Mouse (Mus musculus) left cerebral cortex, postnatal 4 days (tissue): ENCODE measurements around the gene Spns2. TPM values are rescaled to one million over a fixed set of nuclear protein-coding genes. Genes with fewer than 3 reads are reported as not detected.
A peak's percentile ranks its signal among the peaks of the same experiment; 100 is the strongest.
"Not testable (repeated sequence)": the region's sequence is repeated elsewhere in the genome, so short reads cannot be mapped to it uniquely, and the experiment has no call there.

Source experiments
- DNase-seq: peaks from one replicate; pipeline ENCODE4 v3.0.0-alpha.2; 2022
- intact Hi-C: fragments of 180-260 bp; cut with DNase I; formaldehyde crosslinking; loops from one replicate; pipeline ENCODE4 v1.15.1; 2025
- total RNA-seq, 2 experiments: library from RNA; stranded (reverse); gene quantifications; 2 replicates each; pipeline ENCODE4 v1.2.3; 2021

Gene Spns2
- total RNA-seq, 2 experiments from 2014 or later = 36.5 to 37.0 TPM

DNA sequence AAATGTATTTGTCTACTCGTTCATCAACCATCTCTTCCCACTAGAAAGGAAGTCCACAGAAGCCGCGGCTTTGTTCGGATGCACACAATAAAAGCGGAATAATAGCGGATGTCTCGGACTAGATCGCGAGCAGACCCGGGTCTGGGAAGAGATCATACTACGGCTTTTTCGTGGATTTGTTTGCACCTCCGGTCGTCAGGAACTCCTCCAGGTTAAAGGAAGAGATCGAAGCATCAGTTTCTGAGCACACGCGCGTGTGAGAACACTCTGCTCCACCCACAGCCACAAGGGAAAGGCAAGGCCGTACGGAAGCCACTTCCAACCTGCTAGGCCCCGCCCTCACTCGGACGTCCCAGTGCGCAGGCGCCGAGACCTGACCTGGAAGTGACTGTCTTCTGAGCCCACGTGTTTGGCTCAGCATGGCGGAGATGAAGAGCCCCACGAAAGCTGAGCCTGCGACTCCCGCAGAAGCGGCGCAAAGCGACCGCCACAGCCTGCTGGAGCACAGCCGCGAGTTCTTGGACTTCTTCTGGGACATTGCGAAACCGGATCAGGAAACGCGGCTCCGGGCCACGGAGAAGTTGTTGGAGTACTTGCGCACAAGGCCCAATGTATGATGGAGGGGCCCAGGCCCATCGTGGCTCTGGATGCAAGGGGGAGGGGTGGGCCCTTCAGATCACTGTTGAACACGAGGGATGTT, 48.6 kb downstream of the Spns2 start, which contains the start of gene Mybbp1a:
TSS of gene Mybbp1a (plus strand) at position 391 of the 700 bp plus-strand sequence.
- DNase-seq = peak; percentile 99
- intact Hi-C loops = no loop called here

- DNase-seq, intact Hi-C loops: not testable (repeated sequence)
These were observed 49.1 kb downstream of the Spns2 start for GRCm38 (mm10) chr11:72440597-72440964.

DNA sequence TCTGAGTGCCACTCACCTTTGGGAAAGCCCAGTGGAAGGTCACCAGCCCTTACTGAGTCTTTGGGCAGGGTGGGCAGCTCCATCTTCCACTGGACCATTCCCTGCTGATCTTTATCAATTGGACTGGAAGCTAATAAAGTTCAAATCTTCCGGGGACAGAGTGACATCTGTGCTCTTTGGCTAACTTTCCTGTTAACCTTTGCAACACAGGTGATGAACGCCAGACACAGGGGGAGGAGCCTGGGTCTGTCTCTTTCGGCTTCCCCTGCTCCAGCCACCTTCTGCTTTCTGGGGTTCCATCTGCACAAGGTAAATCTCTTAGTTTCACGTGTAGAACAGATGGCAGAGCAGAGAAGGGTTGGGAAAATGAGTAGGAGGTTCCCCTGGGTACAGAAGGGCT, 51.3 kb downstream of the Spns2 start:
- intact Hi-C loops = no loop called here
- DNase-seq = no peak

DNA sequence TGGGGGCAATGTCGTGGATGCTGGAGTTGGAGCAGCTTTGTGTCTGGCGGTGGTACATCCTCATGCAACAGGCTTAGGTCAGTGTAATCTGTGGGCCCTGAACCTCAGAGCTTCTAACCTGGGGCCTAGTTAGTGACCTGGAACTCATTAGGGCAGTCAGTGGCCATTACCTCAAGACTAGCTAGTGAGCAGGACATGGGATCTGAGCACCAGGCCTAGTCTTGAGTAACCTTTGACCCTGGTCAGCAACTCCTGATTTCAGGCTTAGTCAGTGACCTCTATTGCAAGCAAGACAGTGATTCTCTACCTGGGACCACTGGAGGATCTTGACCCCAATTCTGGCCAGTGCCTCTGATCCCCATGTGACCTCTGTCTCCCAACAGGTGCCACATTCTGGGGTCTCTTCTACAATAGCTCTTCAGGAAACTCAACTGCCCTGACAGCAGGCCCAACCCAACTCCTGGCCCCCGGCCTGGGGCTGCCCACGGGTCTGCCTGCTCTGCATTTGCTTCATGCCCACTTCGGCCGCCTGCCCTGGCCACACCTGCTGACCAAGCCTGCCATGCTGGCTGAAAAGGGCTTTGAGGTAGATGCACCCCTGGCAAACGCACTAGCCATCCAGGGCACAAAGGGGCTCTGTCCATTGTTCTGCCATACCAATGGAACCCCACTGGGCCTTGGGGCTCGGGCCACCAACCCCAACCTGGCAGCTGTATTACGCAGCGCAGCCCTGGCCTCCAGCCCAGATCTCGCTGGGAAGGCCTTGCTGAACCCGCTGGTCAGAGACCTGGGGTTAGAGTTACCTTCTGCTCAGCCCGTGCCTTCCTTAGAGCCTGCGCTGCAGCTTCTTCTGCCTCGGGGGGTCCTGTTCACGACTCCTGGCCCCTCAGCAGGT, 52.7 kb downstream of the Spns2 start:
- peak; percentile 60 for DNase-seq
- intact Hi-C loops = no loop called here

- intact Hi-C loops = no loop called here
- DNase-seq = peak; percentile 69
These were observed 53.4 kb downstream of the Spns2 start for GRCm38 (mm10) chr11:72436271-72436670.

- no peak for DNase-seq
- intact Hi-C loops = no loop called here
These were observed 54.0 kb downstream of the Spns2 start for GRCm38 (mm10) chr11:72435694-72436045.

DNA sequence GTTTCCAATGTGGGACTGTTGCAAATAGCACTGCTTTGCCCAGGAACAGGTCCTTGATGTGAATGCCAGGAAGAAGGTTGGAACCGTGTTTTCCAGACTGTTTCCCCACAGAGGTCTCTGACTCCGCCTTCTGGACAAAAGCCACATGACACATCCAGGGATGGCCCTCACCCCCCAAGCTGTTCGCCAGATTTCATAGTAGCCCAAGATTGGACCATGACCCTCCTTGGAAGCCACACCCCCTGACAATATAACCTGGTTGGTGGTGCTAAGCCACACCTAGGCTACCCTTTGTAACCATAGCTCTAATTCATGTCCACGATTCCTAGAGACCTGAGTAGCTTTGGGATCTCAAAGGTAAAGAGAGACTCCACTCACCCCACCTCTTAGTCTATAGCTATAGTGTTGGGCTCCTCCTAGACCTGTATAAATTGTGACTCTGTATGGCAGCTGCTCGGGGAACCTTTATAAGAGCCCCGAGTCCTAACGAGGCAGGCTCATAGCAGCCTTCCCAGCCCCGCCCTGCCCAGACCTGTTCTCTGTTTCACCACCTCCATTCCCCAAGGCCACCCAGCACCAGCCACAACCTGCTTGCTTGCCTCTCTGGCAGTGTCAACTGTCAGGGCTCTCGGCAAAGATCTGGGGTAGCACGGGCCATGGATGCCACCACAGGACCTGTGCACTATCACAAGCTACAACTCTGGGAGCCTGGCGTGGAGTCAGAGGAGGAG, 54.6 kb downstream of the Spns2 start, which contains the start of gene Ggt6:
TSS of gene Ggt6 (plus strand) at position 564 of the 731 bp plus-strand sequence.
- intact Hi-C loops = no loop called here
- no peak for DNase-seq

DNA sequence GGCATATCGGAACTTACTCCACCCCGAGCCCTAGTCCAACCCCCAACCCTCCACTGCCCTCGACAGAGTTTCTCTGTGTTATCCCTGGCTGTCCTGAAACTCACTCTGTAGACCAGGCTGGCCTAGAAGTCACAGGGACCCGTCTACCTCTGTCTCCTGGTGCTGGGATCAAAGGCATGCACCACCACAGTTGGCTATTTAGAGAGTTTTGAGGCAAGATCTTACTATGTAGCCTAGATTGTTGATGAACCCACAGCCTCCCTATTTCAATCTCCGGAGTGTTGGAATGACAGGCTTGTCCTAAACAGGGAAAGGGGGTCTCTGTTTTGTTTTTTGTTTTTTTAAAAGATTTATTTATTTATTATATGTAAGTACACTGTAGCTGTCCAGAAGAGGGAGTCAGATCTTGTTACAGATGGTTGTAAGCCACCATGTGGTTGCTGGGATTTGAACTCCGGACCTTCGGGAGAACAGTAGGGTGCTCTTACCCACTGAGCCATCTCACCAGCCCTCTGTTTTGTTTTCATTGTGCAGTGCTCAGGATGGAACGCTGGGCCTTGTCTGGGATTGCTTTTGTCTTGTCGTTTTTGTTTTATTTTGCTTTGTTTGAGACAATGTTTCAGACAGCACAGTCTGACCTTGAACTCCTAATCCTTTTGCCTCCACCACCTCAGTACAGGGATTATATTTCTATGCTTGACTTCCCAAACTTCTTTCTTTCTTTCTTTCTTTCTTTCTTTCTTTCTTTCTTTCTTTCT, 59.2 kb downstream of the Spns2 start:
- DNase-seq, intact Hi-C loops: not testable (repeated sequence)

GRCm38 (mm10) chr11:72429288-72429690, 60.4 kb downstream of the Spns2 start:
- intact Hi-C loops = loop anchor here (5.0 kb wide), 3 partner anchors 87 to 1092 kb away; no protein-coding TSS in a partner anchor
- DNase-seq = peak; percentile 76

GRCm38 (mm10) chr11:72428694-72429093, 61.0 kb downstream of the Spns2 start:
- intact Hi-C loops = loop anchor here (5.0 kb wide), 3 partner anchors 86 to 1091 kb away; no protein-coding TSS in a partner anchor
- peak; percentile 87 for DNase-seq

GRCm38 (mm10) chr11:72426884-72427283, 62.8 kb downstream of the Spns2 start:
- intact Hi-C loops = loop anchor here (5.0 kb wide), 3 partner anchors 85 to 1090 kb away; no protein-coding TSS in a partner anchor
- DNase-seq = no peak

GRCm38 (mm10) chr11:72425201-72425600, 64.5 kb downstream of the Spns2 start:
- DNase-seq = no peak
- intact Hi-C loops = loop anchor here (5.0 kb wide), 3 partner anchors 83 to 1088 kb away; no protein-coding TSS in a partner anchor

DNA sequence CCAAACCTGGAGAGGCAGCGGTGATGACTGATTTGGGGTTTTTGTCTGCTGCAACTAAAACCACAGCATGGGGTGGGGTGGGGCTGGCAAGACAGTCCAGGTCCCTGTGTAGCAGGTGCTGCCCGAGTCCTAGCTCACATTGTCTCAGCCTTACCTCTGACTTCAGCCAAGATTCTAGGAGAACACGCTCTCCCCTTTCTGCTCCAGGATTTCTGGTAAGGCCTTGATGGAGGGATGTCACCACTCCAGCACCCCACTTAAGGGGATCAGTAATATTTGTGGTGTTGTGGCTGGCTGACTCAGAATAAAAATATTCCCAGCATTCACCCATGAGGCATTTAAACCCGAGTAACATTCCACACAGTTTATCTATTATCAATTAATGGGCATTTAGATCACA, 66.0 kb downstream of the Spns2 start:
- intact Hi-C loops = no loop called here
- no peak for DNase-seq

GRCm38 (mm10) chr11:72421518-72422278, 68.0 kb downstream of the Spns2 start:
- DNase-seq = no peak
- intact Hi-C loops = no loop called here

DNA sequence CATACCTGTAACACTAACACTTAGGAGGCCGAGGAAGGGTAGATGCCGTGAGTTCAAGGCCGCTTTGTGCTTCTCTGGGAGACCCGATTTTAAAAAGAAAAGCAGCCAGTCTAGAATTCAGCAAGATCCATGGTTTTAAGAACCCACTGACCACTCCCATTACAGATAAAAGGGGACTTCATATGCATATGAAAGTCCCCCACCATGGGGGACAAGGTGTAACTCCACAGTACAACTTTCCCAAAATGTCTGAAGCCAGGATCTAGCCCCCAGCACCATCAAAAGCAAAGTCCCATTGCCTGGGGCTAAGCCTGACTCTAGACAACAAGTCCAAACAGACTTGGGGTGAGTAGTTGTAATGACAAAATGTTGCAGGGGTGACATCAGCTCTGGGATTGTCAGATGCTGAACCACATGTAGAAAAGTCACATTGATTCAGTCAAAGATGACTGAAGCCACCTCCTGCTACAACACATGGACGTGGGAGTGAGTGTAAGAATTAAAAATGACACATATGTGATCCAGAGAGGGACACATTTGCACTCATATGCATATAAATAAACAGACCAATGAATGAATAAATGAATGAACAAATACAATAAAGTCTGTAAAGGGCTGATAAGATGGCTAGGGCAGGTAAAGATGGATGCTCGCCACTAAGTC, 69.1 kb downstream of the Spns2 start:
- DNase-seq = no peak
- intact Hi-C loops = no loop called here

DNA sequence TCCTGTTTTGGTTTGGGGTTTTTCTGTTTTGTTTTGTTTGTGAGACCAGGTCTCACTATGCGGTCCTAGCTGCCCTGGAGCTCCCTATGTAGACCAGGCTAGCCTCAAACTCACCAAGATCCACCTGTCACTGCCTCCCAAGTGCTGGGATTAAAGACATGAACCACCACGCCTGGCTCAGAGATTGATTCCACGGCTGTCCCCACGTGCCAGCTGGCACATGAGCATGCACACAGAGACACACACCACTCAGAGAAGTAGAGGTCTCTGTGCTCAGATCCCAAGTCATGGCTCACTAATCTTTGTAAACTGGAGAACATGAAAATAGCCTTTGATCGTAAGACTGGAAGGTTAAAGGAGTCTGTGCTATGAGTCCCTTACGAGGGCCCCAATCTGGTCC, 70.7 kb downstream of the Spns2 start:
- intact Hi-C loops = no loop called here
- no peak for DNase-seq

DNA sequence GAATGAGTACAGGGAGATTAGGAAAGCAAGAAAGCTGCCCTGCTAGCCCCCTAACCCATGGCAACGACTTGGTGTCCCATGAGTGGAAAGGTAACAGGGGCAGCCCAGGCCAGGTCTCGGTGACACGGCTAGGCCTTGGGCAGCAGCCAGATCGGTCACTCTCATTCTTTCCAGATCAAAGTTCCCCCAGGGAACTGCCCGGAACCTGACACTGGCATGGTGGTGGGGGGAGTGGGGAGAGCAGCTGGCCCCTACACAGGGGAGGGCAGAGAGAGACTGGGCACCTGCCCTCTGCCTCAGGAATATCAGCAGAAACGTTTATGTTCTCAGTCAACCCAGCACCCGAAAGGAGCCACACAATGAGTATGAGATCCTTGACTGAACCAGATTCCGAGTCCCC, 71.5 kb downstream of the Spns2 start:
- intact Hi-C loops = no loop called here
- no peak for DNase-seq

GRCm38 (mm10) chr11:72417376-72417775, 72.3 kb downstream of the Spns2 start:
- no peak for DNase-seq
- intact Hi-C loops = no loop called here

- intact Hi-C loops = no loop called here
- no peak for DNase-seq
These were observed 73.0 kb downstream of the Spns2 start for GRCm38 (mm10) chr11:72416666-72417065.
